Mouse (Mus musculus) erythroblast, embryonic 14.5 days (primary cell): ENCODE results near the gene Rnf207.

Source experiments
- GATA1 ChIP-seq: IDR thresholded peaks from 2 replicates; pipeline ENCODE4 v1.6.1; 2012; ENCODE audit warnings: low read length, inconsistent platforms, mixed read lengths
- TAL1 ChIP-seq: IDR thresholded peaks from 3 replicates; pipeline ENCODE4 v1.6.1; 2012; ENCODE audit warnings: low read length, inconsistent platforms, mixed read lengths

- TF ChIP-seq GATA1 (no peak), TAL1 (no peak)
These were observed at the start of gene Rnf207 for GRCm38 (mm10) chr4:152318517-152319234.
